Mouse (Mus musculus) MEL (cell line): ENCODE measurements around the gene Dolpp1. TPM values are rescaled to one million over a fixed set of nuclear protein-coding genes. Genes with fewer than 3 reads are reported as not detected.

Experiments
- DNase-seq: peaks from one replicate; pipeline ENCODE4 v3.0.0; 2011; ENCODE audit warnings: low read depth, low spot score
- H3K27ac ChIP-seq: 2 replicates; pipeline ENCODE4 v1.5.1; 2012; ENCODE audit warnings: low read depth, mild to moderate bottlenecking, control low read depth, low read length, moderate library complexity; ENCODE audit not compliant: control insufficient read depth
- H3K27me3 ChIP-seq, 2 experiments: fragments of 150-350 bp in 1 of 2; sonication (generic) in 1 of 2; 2 replicates each; pipeline ENCODE4 v1.6.1; 2012; ENCODE audit warnings: low read length in 2 of 2, mild to moderate bottlenecking in 2 of 2, improper control_type of control experiment in 1 of 2, moderate library complexity in 1 of 2; ENCODE audit not compliant: insufficient read depth in 2 of 2, control insufficient read depth in 1 of 2
- H3K36me3 ChIP-seq, 2 experiments: 2 replicates each; pipeline ENCODE4 v1.6.1; 2012 to 2014; ENCODE audit warnings: low read length in 2 of 2, improper control_type of control experiment in 1 of 2, inconsistent platforms in 1 of 2, mild to moderate bottlenecking in 1 of 2; ENCODE audit not compliant: insufficient read depth in 2 of 2, control insufficient read depth in 1 of 2
- H3K4me1 ChIP-seq, 2 experiments: fragments of 150-350 bp in 1 of 2; sonication (generic) in 1 of 2; 2 replicates each; pipeline ENCODE4 v1.6.1; 2012; ENCODE audit warnings: low read length in 2 of 2, improper control_type of control experiment in 1 of 2, mild to moderate bottlenecking in 1 of 2; ENCODE audit not compliant: insufficient read depth in 2 of 2, control insufficient read depth in 1 of 2
- H3K4me3 ChIP-seq, 2 experiments: fragments of 150-350 bp in 1 of 2; sonication (generic) in 1 of 2; 2 replicates each; pipeline ENCODE4 v1.5.1; 2012; ENCODE audit warnings: low read depth in 2 of 2, low read length in 2 of 2, mild to moderate bottlenecking in 2 of 2, moderate library complexity in 2 of 2, control low read depth in 1 of 2, improper control_type of control experiment in 1 of 2; ENCODE audit not compliant: control insufficient read depth in 1 of 2, insufficient read depth in 1 of 2
- H3K79me2 ChIP-seq: 2 replicates; pipeline ENCODE4 v1.6.1; 2012; ENCODE audit warnings: mild to moderate bottlenecking, low read length, moderate library complexity; ENCODE audit not compliant: control insufficient read depth, poor library complexity, insufficient read depth
- H3K9ac ChIP-seq: 2 replicates; pipeline ENCODE4 v1.6.1; 2012; ENCODE audit warnings: low read depth, mild to moderate bottlenecking, control low read depth, low read length, moderate library complexity; ENCODE audit not compliant: control insufficient read depth, poor library complexity, severe bottlenecking
- H3K9me3 ChIP-seq: fragments of 150-350 bp; sonication (generic); replicated peaks from 2 replicates; pipeline ENCODE4 v1.6.1; 2012; ENCODE audit warnings: mild to moderate bottlenecking, low read length, improper control_type of control experiment, moderate library complexity; ENCODE audit not compliant: insufficient read depth
- CHD1 ChIP-seq: IDR thresholded peaks from 2 replicates; pipeline ENCODE4 v1.6.1; 2012; ENCODE audit warnings: low read depth, mild to moderate bottlenecking, inconsistent platforms, low read length, improper control_type of control experiment
- CHD2 ChIP-seq: IDR thresholded peaks from 2 replicates; pipeline ENCODE4 v1.6.1; 2011; ENCODE audit warnings: low read length, improper control_type of control experiment
- CTCF ChIP-seq, 3 experiments: IDR thresholded peaks in 2 of 3; conservative IDR thresholded peaks in 1 of 3; 2 replicates each; pipeline ENCODE4 v1.5.1; 2011 to 2012; ENCODE audit warnings: low read length in 3 of 3, low read depth in 2 of 3, mild to moderate bottlenecking in 2 of 3, improper control_type of control experiment in 1 of 3, inconsistent platforms in 1 of 3, mixed read lengths in 1 of 3, moderate library complexity in 1 of 3; ENCODE audit not compliant: control insufficient read depth in 1 of 3, insufficient read depth in 1 of 3, poor library complexity in 1 of 3, severe bottlenecking in 1 of 3
- GABPA ChIP-seq: IDR thresholded peaks from 2 replicates; pipeline ENCODE4 v1.6.1; 2012; ENCODE audit warnings: low read depth, mild to moderate bottlenecking, inconsistent platforms, low read length, improper control_type of control experiment, moderate library complexity
- JUND ChIP-seq: IDR thresholded peaks from 2 replicates; pipeline ENCODE4 v1.6.1; 2011; ENCODE audit warnings: low read depth, mild to moderate bottlenecking, improper control_type of control experiment, low read length
- MAZ ChIP-seq: IDR thresholded peaks from 2 replicates; pipeline ENCODE4 v1.6.1; 2012; ENCODE audit warnings: low read depth, mild to moderate bottlenecking, inconsistent platforms, low read length, improper control_type of control experiment
- NRF1 ChIP-seq: IDR thresholded peaks from 2 replicates; pipeline ENCODE4 v1.6.1; 2014; ENCODE audit warnings: low read depth, mild to moderate bottlenecking, inconsistent platforms, low read length, improper control_type of control experiment, moderate library complexity; ENCODE audit not compliant: poor library complexity, insufficient read depth, severe bottlenecking
- POLR2A ChIP-seq, 2 experiments: IDR thresholded peaks; 2 replicates each; pipeline ENCODE4 v1.6.1; 2011 to 2012; ENCODE audit warnings: low read length in 2 of 2, mild to moderate bottlenecking in 2 of 2, control low read depth in 1 of 2, improper control_type of control experiment in 1 of 2, low read depth in 1 of 2, moderate library complexity in 1 of 2; ENCODE audit not compliant: control insufficient read depth in 1 of 2, insufficient read depth in 1 of 2, poor library complexity in 1 of 2
- RCOR1 ChIP-seq: IDR thresholded peaks from 2 replicates; pipeline ENCODE4 v1.6.1; 2012; ENCODE audit warnings: low read depth, mild to moderate bottlenecking, inconsistent platforms, low read length, improper control_type of control experiment
- TBP ChIP-seq: IDR thresholded peaks from 2 replicates; pipeline ENCODE4 v1.8.0; 2011; ENCODE audit warnings: low read depth, low read length, improper control_type of control experiment
- UBTF ChIP-seq: IDR thresholded peaks from 2 replicates; pipeline ENCODE4 v1.6.1; 2012; ENCODE audit warnings: low read depth, mild to moderate bottlenecking, inconsistent platforms, low read length, improper control_type of control experiment, moderate library complexity, borderline replicate concordance; ENCODE audit not compliant: insufficient read depth
- ZC3H11A ChIP-seq: IDR thresholded peaks from 2 replicates; pipeline ENCODE4 v1.6.1; 2012; ENCODE audit warnings: low read depth, mild to moderate bottlenecking, inconsistent platforms, low read length, improper control_type of control experiment
- ZKSCAN1 ChIP-seq: IDR thresholded peaks from 2 replicates; pipeline ENCODE4 v1.6.1; 2012; ENCODE audit warnings: low read depth, mild to moderate bottlenecking, inconsistent platforms, low read length, improper control_type of control experiment, moderate library complexity
- polyA plus RNA-seq, 2 experiments: library from polyadenylated mRNA; stranded (reverse) in 1 of 2; unstranded in 1 of 2; fragments of >175 nt in 1 of 2; fragments of >200 nt in 1 of 2; gene quantifications; 2 replicates each; pipeline versions ENCODE4 v1.2.1 to v1.2.4; 2012; ENCODE audit warnings: low replicate concordance in 2 of 2, low read depth in 1 of 2; ENCODE audit not compliant: insufficient read length in 2 of 2, insufficient read depth in 1 of 2, missing spikeins in 1 of 2
- total RNA-seq: library from RNA; depleted of rRNA; stranded (reverse); fragments of 300-350 nt; gene quantifications from 2 replicates; pipeline ENCODE4 v1.2.3, GENCODE M21; 2012

Gene Dolpp1
- total and polyA plus RNA-seq, 3 experiments, result 28.0 to 37.5 TPM; not detected in 1

DNA sequence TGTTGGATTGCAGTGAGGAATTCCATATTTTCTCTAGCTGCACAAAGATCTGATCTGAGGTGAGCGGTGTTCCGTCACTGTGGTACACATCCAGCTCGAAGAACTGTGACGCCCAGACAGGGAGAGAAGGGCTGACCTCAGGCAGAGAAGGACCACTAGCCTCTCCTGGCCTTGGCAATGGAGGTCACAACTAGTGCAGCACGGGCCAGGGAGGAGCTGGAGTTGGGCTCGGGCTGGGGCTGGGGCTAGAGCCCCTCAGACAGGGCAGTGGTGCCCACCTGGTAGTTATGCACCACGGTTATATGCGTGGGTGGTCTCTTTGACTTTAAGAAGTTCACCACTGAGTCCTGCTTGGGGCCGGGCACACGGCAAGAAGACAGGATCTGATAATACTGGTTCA lies 15.7 kb downstream of the Dolpp1 start:
- H3K27ac ChIP-seq, result no peak overlapping the region
- peaks cover 0 to 3% of the 10 kb centered on the region in 2 experiments; a peak in 2 of 4 replicates for H3K36me3 ChIP-seq
- no peaks in the 10 kb centered on the region for H3K9me3 ChIP-seq
- H3K27me3 ChIP-seq, result no peaks in the 10 kb centered on the region
- H3K9ac ChIP-seq, result no peak overlapping the region
- H3K4me1 ChIP-seq, result no peaks in the 10 kb centered on the region
- H3K4me3 ChIP-seq, result no peak overlapping the region
- no peaks in the 10 kb centered on the region for H3K79me2 ChIP-seq
- no peak for DNase-seq
- TF ChIP-seq CHD1 (no peak), UBTF (no peak)

DNA sequence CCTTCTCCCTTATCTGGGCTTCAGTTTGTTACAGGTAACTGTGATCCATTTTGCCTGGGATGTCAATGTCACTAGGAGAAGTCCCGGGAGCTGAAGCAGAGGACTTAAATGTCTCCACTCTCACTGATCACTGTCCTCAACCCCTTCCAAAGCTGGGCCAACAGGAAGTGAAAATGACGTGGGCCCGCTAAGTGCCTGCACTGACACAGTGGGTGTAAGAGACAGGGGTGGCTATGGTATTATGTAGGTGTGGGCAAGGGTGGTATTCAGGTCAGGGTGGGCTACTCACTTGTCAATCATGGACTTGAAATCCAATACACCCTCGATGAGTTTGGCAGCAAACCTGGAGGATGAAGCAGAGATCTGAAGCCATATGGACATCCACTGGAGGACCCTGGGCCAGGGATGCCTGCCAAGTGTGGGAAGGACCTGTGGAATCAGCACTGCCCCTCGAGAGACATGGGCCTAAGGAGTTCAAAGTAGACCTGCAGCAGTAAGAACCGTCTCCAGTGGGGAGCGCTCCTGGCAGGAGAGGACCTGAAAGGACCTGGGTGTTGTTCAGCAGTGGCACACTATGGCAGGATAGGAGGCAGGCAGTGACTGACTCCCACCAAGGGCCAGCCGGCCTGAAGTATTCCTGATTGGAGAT lies 16.5 kb downstream of the Dolpp1 start:
- TF ChIP-seq NRF1, result no peak
- TF ChIP-seq ZC3H11A, result no peak
- no peak for TF ChIP-seq TBP
- TF ChIP-seq ZKSCAN1, result no peak
- TF ChIP-seq UBTF, result no peak
- no peak for TF ChIP-seq POLR2A (IDR thresholded peaks at IDR 0.05; ENCODE audit: control insufficient read depth in 1 of 2, insufficient read depth in 1 of 2, low read depth in 1 of 2, low read length in 2 of 2, poor library complexity in 1 of 2)
- no peak for TF ChIP-seq JUND
- no peak for TF ChIP-seq CTCF (IDR thresholded peaks at IDR 0.05 in 2 of 3, conservative IDR thresholded peaks at IDR 0.05 in 1 of 3; ENCODE audit: control insufficient read depth in 1 of 3, insufficient read depth in 1 of 3, low read depth in 2 of 3, low read length in 3 of 3, poor library complexity in 1 of 3, severe bottlenecking in 1 of 3)
- no peak for TF ChIP-seq RCOR1
- no peak for TF ChIP-seq GABPA
- no peak for TF ChIP-seq CHD2
- TF ChIP-seq MAZ, result no peak
- Histone ChIP-seq H3K27ac (no peak overlapping the region), H3K79me2 (no peaks in the 10 kb centered on the region), H3K9ac (no peak overlapping the region), H3K4me1 (no peaks in the 10 kb centered on the region), H3K27me3 (no peaks in the 10 kb centered on the region), H3K36me3 (peaks cover 0 to 3% of the 10 kb centered on the region in 2 experiments; a peak in 2 of 4 replicates), H3K4me3 (no peak overlapping the region), H3K9me3 (no peaks in the 10 kb centered on the region)
- DNase-seq, result no peak
